Mouse (Mus musculus) intestine, embryonic 16.5 days (tissue): ENCODE data around the gene Siah1a. TPM values are rescaled to one million over a fixed set of nuclear protein-coding genes. Genes with fewer than 3 reads are reported as not detected.

Experiments
- ATAC-seq: fragments of 200-750 bp; cut with Nextera tagmentation; 2 replicates; pipeline ENCODE4 v1.8.0; 2017; ENCODE audit warnings: moderate TSS enrichment, moderate library complexity
- H3K27ac ChIP-seq: fragments of 300-500 bp; sonication (generic); 2 replicates; pipeline ENCODE4 v1.5.1; 2014; ENCODE audit warnings: mild to moderate bottlenecking, low read length
- H3K27me3 ChIP-seq: fragments of 300-500 bp; sonication (generic); replicated peaks from 2 replicates; pipeline ENCODE4 v1.6.1; 2014; ENCODE audit warnings: low read length, control low read depth, mixed read lengths; ENCODE audit not compliant: control insufficient read depth, insufficient read depth
- H3K36me3 ChIP-seq: fragments of 300-500 bp; sonication (generic); 2 replicates; pipeline ENCODE4 v1.6.1; 2014; ENCODE audit warnings: low read length, control low read depth; ENCODE audit not compliant: control insufficient read depth, insufficient read depth
- H3K4me1 ChIP-seq: fragments of 300-500 bp; sonication (generic); 2 replicates; pipeline ENCODE4 v1.6.1; 2014; ENCODE audit warnings: low read length, control low read depth, mixed read lengths; ENCODE audit not compliant: control insufficient read depth, insufficient read depth
- H3K4me2 ChIP-seq: fragments of 300-500 bp; sonication (generic); 2 replicates; pipeline ENCODE4 v1.6.1; 2014; ENCODE audit warnings: low read depth, low read length, control low read depth
- H3K4me3 ChIP-seq: fragments of 300-500 bp; sonication (generic); 2 replicates; pipeline ENCODE4 v1.5.1; 2014; ENCODE audit warnings: mild to moderate bottlenecking, low read length
- H3K9ac ChIP-seq: fragments of 300-500 bp; sonication (generic); 2 replicates; pipeline ENCODE4 v1.6.1; 2014; ENCODE audit warnings: low read depth, low read length
- H3K9me3 ChIP-seq: fragments of 300-500 bp; sonication (generic); 2 replicates; pipeline ENCODE4 v1.6.1; 2016; ENCODE audit warnings: low read length, control low read depth; ENCODE audit not compliant: control insufficient read depth
- WGBS: fragments of 180-500 bp; shearing (Covaris S2); extraction: QIAGEN DNeasy Blood & Tissue Kit; methylation state at CpG from one replicate; pipeline ENCODE4 v1.1.7; 2014; 5-methylcytosine and 5-hydroxymethylcytosine counted together
- polyA plus RNA-seq: library from polyadenylated mRNA; unstranded; fragments of >200 nt; fragmentation: Nextera tagmentation; extraction: Ambion mirVana; gene quantifications from 2 replicates; pipeline ENCODE4 v1.2.1, GENCODE M21; 2015

Siah1a gene
- polyA plus RNA-seq, 1 experiment from 2014 or later: 16.3 TPM

DNA sequence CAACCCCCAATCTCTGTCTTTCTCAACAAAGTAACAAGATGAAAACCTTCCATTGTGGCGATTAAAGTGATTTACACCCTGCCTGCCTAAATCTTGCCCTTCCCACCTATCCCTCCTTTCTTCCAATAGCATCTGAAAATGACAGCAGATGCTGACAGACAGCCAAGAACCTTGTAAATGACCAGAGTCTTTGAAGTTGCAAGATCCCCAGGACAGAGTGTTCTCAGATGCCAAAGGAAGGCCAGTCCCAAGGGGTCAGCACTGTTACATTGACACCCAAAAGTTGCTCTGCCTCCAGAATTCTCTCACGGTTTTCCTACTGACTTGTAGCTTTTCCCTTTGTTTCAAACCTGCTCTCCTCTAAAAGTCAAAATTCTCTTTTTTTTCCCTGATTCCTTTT, 4.1 kb upstream of the Siah1a start:
- Histone ChIP-seq H3K27ac (no peak overlapping the region), H3K4me3 (no peak overlapping the region), H3K9ac (no peak overlapping the region), H3K4me2 (no peak overlapping the region), H3K36me3 (no peaks in the 10 kb centered on the region), H3K9me3 (no peaks in the 10 kb centered on the region), H3K27me3 (no peaks in the 10 kb centered on the region; the same call in 1 of the 2 replicates), H3K4me1 (peaks cover 8% of the 10 kb centered on the region; the same call in 1 of the 2 replicates)
- WGBS: 46% methylated on average over 2 of the region's 2 CpGs
- no peak for ATAC-seq

GRCm38 (mm10) chr8:86746511-86746910, 777 bp upstream of the Siah1a start:
- H3K4me1 ChIP-seq: peaks cover 18% of the 10 kb centered on the region
- WGBS: 4% methylated on average over 11 of the region's 11 CpGs
- H3K9ac ChIP-seq: peak overlapping the region; percentile 99
- H3K4me3 ChIP-seq: peak overlapping the region; percentile 87
- ATAC-seq: peak; percentile 15; the same call in 1 of the 2 replicates
- no peaks in the 10 kb centered on the region for H3K36me3 ChIP-seq
- H3K4me2 ChIP-seq: peak overlapping the region; percentile 67
- H3K27me3 ChIP-seq: no peaks in the 10 kb centered on the region
- H3K9me3 ChIP-seq: no peaks in the 10 kb centered on the region
- peak overlapping the region; percentile 65; the same call in 1 of the 2 replicates for H3K27ac ChIP-seq

DNA sequence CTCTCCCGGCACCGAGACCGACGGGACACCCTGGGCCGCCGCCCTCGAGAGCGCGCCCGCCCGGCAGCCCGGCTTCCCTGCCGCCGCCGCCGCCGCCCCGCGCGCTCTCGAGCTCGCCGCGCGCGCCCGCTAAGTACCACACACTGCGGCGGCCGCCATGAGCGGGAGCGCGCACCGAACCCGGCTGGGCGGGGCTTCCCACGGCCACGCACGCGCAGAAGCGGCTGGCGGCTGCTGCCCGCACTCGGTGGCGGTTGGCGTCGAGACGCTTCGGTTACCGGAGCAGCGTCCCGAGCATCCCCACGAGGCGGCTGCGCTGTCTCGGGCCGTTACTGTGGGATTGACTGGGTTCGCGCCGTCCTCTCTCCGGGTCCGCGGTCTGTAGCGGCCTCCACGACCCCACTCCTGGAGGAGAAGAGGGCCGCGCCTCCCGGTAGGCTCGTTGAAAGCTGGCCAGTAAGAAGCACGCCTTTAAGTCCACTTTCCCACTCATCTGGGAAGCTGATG, 254 bp upstream of the Siah1a start:
- Histone ChIP-seq H3K9me3 (no peaks in the 10 kb centered on the region), H3K4me3 (peak overlapping the region; percentile 87), H3K27me3 (no peaks in the 10 kb centered on the region), H3K36me3 (no peaks in the 10 kb centered on the region), H3K27ac (peak overlapping the region; percentile 97), H3K4me2 (peak overlapping the region; percentile 67), H3K9ac (peak overlapping the region; percentile 99), H3K4me1 (peaks cover 18% of the 10 kb centered on the region)
- under 1% methylated on average over 51 of the region's 70 CpGs for WGBS
- peak; percentile 90 for ATAC-seq

GRCm38 (mm10) chr8:86744313-86745220, 1.2 kb downstream of the Siah1a start:
- Histone ChIP-seq H3K4me1 (peaks cover 18% of the 10 kb centered on the region), H3K27me3 (no peaks in the 10 kb centered on the region), H3K27ac (peak overlapping the region; percentile 97), H3K9me3 (no peaks in the 10 kb centered on the region), H3K36me3 (no peaks in the 10 kb centered on the region), H3K9ac (peak overlapping the region; percentile 99), H3K4me2 (peak overlapping the region; percentile 72), H3K4me3 (peak overlapping the region; percentile 87)
- ATAC-seq: peak; percentile 0; the same call in 1 of the 2 replicates
- 10% methylated on average over 18 of the region's 18 CpGs for WGBS

- Histone ChIP-seq H3K9ac (no peak overlapping the region), H3K4me3 (no peak overlapping the region), H3K27me3 (no peaks in the 10 kb centered on the region), H3K27ac (no peak overlapping the region), H3K9me3 (no peaks in the 10 kb centered on the region), H3K36me3 (no peaks in the 10 kb centered on the region), H3K4me1 (peaks cover 18% of the 10 kb centered on the region), H3K4me2 (no peak overlapping the region)
- 84% methylated on average over 7 of the region's 7 CpGs for WGBS
- no peak for ATAC-seq
Observed at GRCm38 (mm10) chr8:86742605-86743345, 3.0 kb downstream of the Siah1a start.

- H3K4me2 ChIP-seq: no peak overlapping the region
- H3K27ac ChIP-seq: no peak overlapping the region
- H3K9me3 ChIP-seq: no peaks in the 10 kb centered on the region
- H3K36me3 ChIP-seq: no peaks in the 10 kb centered on the region
- no peak for ATAC-seq
- H3K27me3 ChIP-seq: no peaks in the 10 kb centered on the region
- H3K9ac ChIP-seq: no peak overlapping the region
- no peak overlapping the region for H3K4me3 ChIP-seq
- peaks cover 14% of the 10 kb centered on the region for H3K4me1 ChIP-seq
Observed at GRCm38 (mm10) chr8:86741627-86742026, 4.1 kb downstream of the Siah1a start.

- H3K4me1 ChIP-seq: peaks cover 13% of the 10 kb centered on the region; the same call in 1 of the 2 replicates
- H3K4me3 ChIP-seq: no peak overlapping the region
- H3K36me3 ChIP-seq: no peaks in the 10 kb centered on the region
- no peak overlapping the region for H3K4me2 ChIP-seq
- no peak overlapping the region for H3K27ac ChIP-seq
- no peak overlapping the region for H3K9ac ChIP-seq
- no peaks in the 10 kb centered on the region for H3K9me3 ChIP-seq
- no peak for ATAC-seq
- no peaks in the 10 kb centered on the region for H3K27me3 ChIP-seq
Observed at GRCm38 (mm10) chr8:86740899-86741298, 4.8 kb downstream of the Siah1a start.

GRCm38 (mm10) chr8:86735446-86736111, 10.2 kb downstream of the Siah1a start:
- 43% methylated on average over 3 of the region's 3 CpGs for whole genome bisulfite sequencing
- ATAC-seq: no peak; the same call in 1 of the 2 replicates

DNA sequence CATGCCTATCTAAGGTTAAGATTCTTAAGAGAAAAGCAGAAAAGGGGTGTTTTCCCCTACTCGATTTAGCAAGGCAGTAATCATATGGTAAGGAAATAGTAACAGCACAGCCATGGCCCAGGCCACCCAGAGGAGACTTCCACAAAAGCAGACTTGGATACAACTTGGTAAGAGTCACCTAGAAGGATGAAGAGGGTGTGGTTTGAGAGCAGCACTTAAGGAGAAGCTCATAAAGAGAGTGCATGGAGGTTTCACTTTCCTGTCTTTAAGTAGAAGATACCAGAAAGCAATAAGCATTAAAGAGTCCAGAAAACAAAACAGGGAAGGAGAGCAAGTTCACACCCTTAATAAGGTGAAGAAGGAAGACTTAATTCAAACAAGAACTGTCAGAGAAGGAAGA, 10.8 kb downstream of the Siah1a start:
- Histone ChIP-seq H3K9me3 (no peaks in the 10 kb centered on the region), H3K27ac (no peak overlapping the region), H3K27me3 (no peaks in the 10 kb centered on the region), H3K4me1 (peaks cover 13% of the 10 kb centered on the region), H3K4me3 (no peak overlapping the region), H3K4me2 (no peak overlapping the region), H3K9ac (no peak overlapping the region), H3K36me3 (no peaks in the 10 kb centered on the region)
- WGBS: 76% methylated on average over 1 of the region's 1 CpGs
- no peak for ATAC-seq

More at GRCm38 (mm10) chr8:86735446-86736111, 10.2 kb downstream of the Siah1a start:
- peaks cover 9% of the 10 kb centered on the region for H3K4me1 ChIP-seq
- no peak overlapping the region for H3K4me2 ChIP-seq
- no peaks in the 10 kb centered on the region for H3K27me3 ChIP-seq
- H3K4me3 ChIP-seq: no peak overlapping the region
- no peaks in the 10 kb centered on the region for H3K9me3 ChIP-seq
- H3K9ac ChIP-seq: no peak overlapping the region
- no peak overlapping the region for H3K27ac ChIP-seq
- no peaks in the 10 kb centered on the region for H3K36me3 ChIP-seq
